Mouse (Mus musculus): ENCODE results near the gene Areg. TPM values are rescaled to one million over a fixed set of nuclear protein-coding genes. Genes with fewer than 3 reads are reported as not detected.

Gene Areg
- polyA plus RNA-seq, 1 experiment from 2014 or later: 0.36 TPM

GRCm38 (mm10) chr5:91194572-91194971, 55.2 kb downstream of the Areg start:
- Histone ChIP-seq H3K27me3 (no peaks in the 10 kb centered on the region), H3K9me3 (no peaks in the 10 kb centered on the region), H3K27ac (replicated peaks) (no peak overlapping the region), H3K4me2 (no peak overlapping the region), H3K36me3 (no peaks in the 10 kb centered on the region), H3K9ac (no peak overlapping the region), H3K4me1 (replicated peaks) (no peaks in the 10 kb centered on the region), H3K4me3 (no peak overlapping the region)
- ATAC-seq (ENCODE audit: low FRiP score, low read depth): no peak
- 83% methylated on average over 3 of the region's 3 CpGs for WGBS

Other genes with a start within 250 kb of the Areg start
- gene Cxcl1, start 248.4 kb upstream of the Areg start, polyA plus RNA-seq (2015; fragmentation: Nextera tagmentation; extraction: Ambion mirVana): 0.35 and 0.55 TPM in 2 replicates
- gene Cxcl2, start 235.7 kb upstream of the Areg start, polyA plus RNA-seq (2015; fragmentation: Nextera tagmentation; extraction: Ambion mirVana): not detected in 2 replicates
- 61.7 and 68.1 TPM in 2 replicates for gene Mthfd2l, start 208.5 kb upstream of the Areg start, polyA plus RNA-seq (2015; fragmentation: Nextera tagmentation; extraction: Ambion mirVana)
- gene Epgn, start 112.1 kb upstream of the Areg start, polyA plus RNA-seq (2015; fragmentation: Nextera tagmentation; extraction: Ambion mirVana): 0.12 and 0.19 TPM in 2 replicates
- 0.04 TPM in 1 of 2 replicates, not detected in the other for gene Ereg, start 65.0 kb upstream of the Areg start, polyA plus RNA-seq (2015; fragmentation: Nextera tagmentation; extraction: Ambion mirVana)